Mouse (Mus musculus): ENCODE measurements around the gene Epb41l4b.

GRCm38 (mm10) chr4:57189881-57190280 is 46.6 kb upstream of the Epb41l4b start:
- TF ChIP-seq CTCF (IDR thresholded peaks at IDR 0.05; ENCODE audit: borderline replicate concordance, insufficient read depth, low read depth, low read length): no peak
- TF ChIP-seq POLR2A (IDR thresholded peaks at IDR 0.05; ENCODE audit: borderline replicate concordance, insufficient read depth, low read length): no peak

Measured in cerebellum, adult 2 months (tissue).